Mouse (Mus musculus): Measurements from ENCODE around the gene Ranbp17.

GRCm38 (mm10) chr11:33404651-33405050 is 108.9 kb downstream of the Ranbp17 start:
- TF ChIP-seq CTCF (IDR thresholded peaks at IDR 0.05; ENCODE audit: low read depth, low read length), result no peak
- TF ChIP-seq TAL1 (conservative IDR thresholded peaks at IDR 0.05; ENCODE audit: low read depth, low read length), result no peak
- no peak for TF ChIP-seq GATA1 (IDR thresholded peaks at IDR 0.05; ENCODE audit: borderline replicate concordance, low read length)
- TF ChIP-seq POLR2AphosphoS5 (IDR thresholded peaks at IDR 0.05; ENCODE audit: insufficient replicate concordance, low read depth, low read length), result no peak
- TF ChIP-seq GATA2 (IDR thresholded peaks at IDR 0.05; ENCODE audit: borderline replicate concordance, low read depth, low read length), result no peak
